Mouse (Mus musculus): ENCODE results near the gene Cfap61. TPM values are rescaled to one million over a fixed set of nuclear protein-coding genes. Genes with fewer than 3 reads are reported as not detected.
A peak's percentile ranks its signal among the peaks of the same experiment; 100 is the strongest.

Gene Cfap61
- total RNA-seq, 2 experiments from 2014 or later, result 1.8 to 2.4 TPM

DNA sequence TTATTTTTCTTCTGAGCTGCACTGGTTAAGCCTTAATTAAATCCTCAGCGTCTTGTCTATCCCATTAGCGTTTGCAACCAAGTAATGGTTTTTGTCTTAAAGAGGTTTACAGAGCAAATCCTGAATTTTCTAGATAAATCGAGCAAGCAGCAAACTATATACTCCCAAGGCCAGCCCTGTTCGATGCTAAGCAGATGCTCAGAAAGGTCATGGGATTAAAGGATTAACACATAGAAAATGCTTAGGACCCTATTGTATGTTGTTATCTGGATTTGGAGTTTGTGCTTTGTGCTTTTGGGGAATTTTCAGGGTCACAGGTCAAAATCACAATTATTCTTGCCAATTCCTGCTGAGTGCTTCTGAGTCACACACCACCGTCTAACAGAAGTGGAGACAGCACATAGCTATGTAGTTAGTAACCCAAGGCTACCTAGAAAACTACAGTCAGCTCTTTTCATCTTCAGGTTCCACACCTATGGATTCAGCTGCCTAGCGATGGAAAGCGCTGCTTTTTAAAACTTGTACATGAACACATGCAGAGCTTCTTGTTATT lies 13.9 kb downstream of the Cfap61 start:
- intact Hi-C loops (cut with DNase I), result no loop called here
- DNase-seq, result no peak

DNA sequence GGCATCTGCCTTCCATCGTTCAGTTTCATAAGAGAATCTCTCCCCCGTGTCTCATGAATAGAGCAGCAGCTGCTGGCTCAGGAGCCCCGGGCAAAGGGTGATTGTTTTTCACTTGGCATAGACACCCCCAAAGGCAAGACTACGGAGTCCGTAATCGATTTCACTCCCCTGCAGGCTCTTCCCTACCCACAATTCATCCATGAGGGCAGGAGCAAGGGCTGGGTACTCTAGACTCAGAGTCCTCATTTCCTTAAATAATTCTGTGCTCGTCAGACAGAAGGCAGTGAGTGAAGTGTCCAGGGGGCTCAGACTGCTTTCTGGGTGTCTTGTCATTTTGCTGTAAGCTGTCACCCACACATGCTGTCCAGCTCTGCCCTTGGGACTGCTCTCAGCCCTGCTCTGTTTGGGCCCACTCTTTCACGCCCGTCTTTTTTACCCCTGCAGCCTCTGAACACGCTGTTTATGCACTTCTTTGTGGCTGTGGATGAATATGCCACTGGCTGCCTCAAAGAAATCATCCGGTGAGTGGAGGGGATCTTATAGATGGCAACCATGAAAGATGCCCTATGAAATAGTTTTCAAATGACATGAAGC lies 15.0 kb downstream of the Cfap61 start:
- DNase-seq, result peak; percentile 43
- intact Hi-C loops (cut with DNase I), result no loop called here

DNA sequence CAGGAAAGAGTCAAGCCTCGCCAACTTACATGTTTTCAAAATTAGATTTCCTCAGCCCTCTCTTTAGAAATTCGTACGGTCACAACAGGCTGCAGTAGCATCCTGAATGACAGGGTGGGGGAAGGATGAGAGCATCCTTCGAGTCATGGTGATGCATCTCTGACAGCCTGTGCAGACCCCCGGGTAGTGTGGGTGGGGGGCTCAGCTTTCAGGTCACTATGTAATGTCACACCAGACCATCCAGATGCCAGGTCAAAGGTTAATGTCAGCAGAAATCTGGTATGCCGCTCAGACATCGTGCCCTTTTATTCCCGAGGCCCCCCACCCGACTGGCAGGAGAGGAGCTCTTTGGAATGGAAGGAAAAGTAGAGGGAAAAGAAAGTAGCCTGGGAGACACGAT lies 15.7 kb downstream of the Cfap61 start:
- DNase-seq, result no peak
- intact Hi-C loops (cut with DNase I), result no loop called here

DNA sequence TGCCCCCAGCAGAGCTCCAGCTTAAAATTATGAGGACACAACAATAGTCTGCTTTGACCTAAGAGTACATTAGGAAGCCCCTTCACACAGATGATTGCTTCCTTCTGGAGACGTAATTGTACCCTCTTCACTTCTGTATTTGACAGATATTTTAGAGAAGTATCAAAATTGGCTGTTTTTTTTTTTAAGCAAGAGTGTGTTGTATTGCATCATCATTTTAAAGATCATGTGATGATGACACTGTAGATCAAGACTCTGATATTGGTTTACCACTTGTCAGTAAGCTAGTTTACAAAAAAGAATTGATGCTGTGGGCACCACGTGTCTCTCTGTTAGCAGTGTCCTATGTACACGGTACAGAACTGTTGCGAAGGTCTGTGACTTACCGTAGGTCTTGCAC lies 18.1 kb downstream of the Cfap61 start:
- intact Hi-C loops (cut with DNase I), result no loop called here
- no peak for DNase-seq

DNA sequence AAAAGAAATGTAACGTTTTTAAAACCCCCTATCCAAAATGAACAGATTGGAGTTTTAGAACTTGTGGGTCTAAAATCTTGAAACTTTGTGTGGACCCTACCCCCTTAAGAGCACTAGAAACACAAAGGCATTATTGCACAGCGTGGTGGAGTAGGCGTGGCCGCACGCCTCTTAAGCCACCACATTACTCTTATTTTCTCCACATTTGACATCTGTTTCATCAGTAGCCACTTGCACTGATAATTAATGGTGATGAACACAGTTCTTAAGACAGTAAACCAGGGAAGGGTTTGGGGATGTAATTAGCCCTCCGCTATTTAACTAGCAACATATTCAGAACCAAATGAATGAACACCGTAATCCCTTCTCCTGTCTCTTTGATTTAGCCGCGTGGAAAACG lies 21.3 kb downstream of the Cfap61 start:
- DNase-seq, result no peak
- intact Hi-C loops (cut with DNase I), result loop anchor here (5.0 kb wide), 2 partner anchors 266 to 656 kb away; partner anchors contain the start of gene Insm1

DNA sequence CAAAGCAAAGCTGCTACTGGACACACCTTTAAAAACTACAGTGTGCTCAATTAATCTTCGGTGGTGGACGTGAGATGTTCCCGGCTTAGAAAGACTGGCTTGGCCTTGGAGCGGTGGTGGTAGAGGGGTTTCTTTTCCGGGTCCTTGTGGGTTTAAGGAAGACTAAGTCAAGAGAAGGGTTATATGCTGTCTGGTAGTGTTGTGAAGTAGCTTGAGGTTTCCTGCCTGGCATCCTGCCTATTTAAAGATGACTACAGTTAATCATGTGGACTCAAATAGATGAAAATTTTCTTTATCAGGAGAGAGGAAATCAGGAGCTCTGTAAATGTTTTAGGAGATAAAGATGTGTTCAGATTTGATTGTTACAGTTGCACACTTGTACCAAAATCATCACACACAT lies 21.7 kb downstream of the Cfap61 start:
- intact Hi-C loops (cut with DNase I), result loop anchor here (5.0 kb wide), 2 partner anchors 266 to 656 kb away; partner anchors contain the start of gene Insm1
- no peak for DNase-seq

DNA sequence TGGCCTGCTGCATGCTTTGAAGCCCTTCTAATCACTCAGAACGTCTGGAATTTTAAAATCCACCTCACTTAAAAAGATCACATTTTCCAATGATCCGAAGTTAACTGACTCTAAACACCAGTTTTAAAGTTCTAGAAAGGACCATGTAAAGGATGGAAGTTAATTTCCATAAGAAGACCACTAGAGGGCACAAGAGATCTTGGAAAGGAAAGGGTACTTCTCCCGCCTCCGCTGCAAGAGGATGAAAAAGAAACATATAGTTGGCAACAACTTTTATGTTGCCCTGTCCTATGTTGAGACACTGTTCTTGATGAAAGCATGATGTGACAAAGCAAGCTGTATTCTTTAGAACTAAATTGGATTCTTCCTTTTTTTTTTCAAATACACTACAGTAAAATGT lies 22.9 kb downstream of the Cfap61 start:
- DNase-seq, result peak; percentile 24
- intact Hi-C loops (cut with DNase I), result loop anchor here (5.0 kb wide), 2 partner anchors 265 to 655 kb away; partner anchors contain the start of gene Insm1

DNA sequence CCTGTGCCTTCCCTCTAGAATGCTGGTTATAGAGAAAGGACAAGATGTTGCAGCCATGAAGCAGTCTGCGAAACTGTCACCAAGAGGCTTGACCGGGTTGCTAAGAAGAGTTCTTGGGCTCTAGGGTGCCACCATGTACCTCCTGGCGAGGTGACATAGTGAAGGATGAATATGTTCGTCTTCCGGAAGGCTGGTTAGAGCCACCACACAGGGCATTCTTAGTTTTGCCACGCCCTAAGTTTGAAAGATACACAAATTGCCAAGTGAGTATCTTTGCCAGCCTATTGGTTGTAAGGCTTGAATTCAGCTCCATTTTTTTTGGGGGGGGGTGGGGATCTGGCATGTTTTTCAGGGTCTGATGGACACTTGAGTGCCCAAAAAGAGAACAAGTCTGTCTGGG lies 23.5 kb downstream of the Cfap61 start:
- intact Hi-C loops (cut with DNase I), result loop anchor here (2.0 to 5.0 kb wide), 3 partner anchors 264 to 654 kb away; partner anchors contain the start of gene Insm1
- no peak for DNase-seq

DNA sequence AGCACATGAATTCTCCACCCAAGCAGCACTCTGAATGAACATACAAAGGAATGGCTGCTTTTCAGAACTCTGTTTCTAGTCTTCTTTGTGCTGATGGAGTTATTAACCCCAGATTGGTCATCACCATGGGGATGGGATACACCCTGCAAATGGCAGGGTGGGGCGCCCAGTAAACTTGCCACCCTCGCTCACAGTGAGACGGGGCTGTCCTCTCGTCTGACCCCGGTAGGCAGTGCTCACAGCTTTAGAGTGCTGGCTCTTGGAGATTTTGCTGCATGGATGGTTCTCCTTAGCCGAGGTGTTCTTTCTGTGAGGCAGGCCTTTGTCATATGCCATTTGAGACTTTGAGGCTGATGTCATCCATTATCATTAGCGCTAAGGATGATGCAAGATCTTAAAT lies 24.0 kb downstream of the Cfap61 start:
- intact Hi-C loops (cut with DNase I), result loop anchor here (2.0 to 5.0 kb wide), 3 partner anchors 264 to 654 kb away; partner anchors contain the start of gene Insm1
- DNase-seq, result peak; percentile 28

DNA sequence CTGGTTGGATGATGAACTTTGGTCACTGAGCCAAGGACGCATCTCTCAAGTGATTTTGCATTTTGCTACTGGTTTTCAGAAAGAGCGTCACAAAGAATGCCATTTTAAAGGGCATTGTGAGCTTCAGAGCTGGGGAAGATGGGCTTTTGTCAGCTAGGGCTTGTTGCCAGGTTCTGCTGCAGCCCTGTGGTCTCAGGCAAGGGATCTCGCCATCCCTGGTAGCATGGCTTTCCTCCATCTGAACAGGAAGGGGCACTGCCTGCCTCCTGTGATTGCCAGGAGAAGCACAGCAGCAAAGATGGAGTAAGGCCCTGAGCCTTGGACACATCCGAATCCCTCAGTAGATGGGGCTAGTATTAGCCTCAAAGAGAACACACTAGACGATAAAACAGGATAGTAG lies 27.3 kb downstream of the Cfap61 start:
- intact Hi-C loops (cut with DNase I), result no loop called here
- DNase-seq, result peak; percentile 60

DNA sequence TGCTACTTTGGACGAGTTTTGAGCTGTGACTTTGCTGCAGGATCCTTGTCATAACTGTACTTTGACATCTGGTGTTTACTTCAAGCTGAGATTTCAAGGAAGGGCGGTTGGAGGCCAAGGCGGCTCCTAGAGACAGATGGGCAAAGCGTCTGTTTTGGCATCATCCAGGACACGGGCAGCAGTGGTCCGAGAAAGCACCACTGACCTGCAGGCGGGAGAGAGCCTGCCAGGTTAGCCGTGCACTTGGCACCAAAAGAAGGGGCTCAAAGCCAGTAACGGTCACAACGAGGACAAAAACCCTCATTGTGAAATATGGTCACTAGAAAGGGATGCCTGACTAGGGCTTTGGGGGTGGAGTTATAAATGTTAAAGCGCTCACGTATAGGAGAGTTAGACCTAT lies 36.2 kb downstream of the Cfap61 start:
- DNase-seq, result peak; percentile 93

DNA sequence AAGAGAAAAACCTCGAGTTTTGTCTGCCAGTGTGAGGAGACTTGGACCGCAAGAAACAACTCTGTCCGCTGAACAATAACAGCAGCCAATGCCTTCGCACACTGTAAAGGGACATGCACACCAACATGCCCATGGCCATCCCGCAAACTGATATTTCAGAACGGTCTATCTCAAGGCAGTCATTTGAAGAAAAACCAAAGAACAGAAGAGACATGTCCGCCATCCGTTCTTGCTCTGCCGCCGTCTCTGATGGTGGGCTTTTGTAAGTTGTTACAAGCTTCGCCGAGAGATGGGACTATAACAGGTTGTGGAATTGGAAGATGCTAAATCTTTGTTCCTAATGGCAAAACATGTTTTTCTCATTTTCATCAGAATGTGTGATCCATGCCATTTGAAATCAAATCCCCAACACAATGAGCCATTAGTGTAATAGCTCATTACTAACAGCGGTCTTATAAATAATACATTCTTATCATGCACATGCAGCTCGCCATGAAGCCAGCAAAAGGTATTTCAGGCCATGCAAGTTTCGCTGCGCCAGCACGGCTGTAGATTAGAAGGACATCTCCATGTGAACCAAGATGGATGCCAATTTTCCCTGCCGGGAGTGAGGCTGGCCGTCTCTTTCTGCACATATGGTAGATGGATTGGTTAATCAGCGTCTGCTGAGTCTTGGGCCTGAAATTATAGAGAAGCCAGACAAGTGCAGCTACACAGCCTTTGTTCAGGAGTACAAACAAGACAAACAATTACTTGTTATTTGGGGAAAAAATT lies 36.8 kb downstream of the Cfap61 start:
- intact Hi-C loops (cut with DNase I), result no loop called here
- peak; percentile 86 for DNase-seq

More for the DNA sequence above, 36.2 kb downstream of the Cfap61 start:
- intact Hi-C loops (cut with DNase I), result no loop called here

DNA sequence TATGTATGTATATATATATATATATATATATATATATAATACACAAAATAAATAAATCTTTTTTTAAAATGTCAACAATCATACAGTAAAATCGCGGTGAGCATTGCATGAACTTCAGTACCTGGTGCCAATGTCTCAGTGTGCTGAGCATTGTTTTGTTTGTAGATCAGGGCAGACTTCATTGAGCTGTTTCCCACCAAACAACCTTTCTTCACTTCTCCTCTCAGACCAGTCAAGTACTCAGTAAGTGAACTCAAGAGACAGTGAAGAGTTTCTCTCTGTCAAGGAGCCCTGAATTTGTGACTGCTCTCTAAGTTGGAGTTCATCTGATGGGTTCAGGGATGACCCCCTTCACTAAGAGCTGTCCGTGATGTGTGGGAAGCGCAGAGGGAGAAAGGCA lies 38.0 kb downstream of the Cfap61 start:
- DNase-seq, result no peak
- intact Hi-C loops (cut with DNase I), result no loop called here

DNA sequence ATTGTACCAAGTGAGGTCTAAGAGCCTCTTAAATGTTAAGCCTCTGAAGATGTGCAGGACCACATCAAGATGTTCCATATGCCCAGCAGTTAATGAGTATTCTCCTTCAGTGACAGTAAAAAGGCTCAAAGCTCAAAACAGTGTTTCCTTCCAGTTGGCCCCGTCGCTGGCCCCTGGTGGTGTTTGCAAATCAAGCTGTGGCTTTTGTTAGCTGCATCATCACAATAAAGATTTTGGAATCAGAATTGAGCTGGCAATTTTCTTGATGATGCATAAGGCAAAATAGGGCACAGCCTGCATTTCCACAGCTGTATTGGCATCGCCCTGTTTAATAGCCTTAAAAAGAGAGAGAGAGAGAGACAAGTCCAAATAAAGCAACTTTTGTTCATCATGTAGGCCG lies 45.0 kb downstream of the Cfap61 start:
- intact Hi-C loops (cut with DNase I), result no loop called here
- peak; percentile 33 for DNase-seq

DNA sequence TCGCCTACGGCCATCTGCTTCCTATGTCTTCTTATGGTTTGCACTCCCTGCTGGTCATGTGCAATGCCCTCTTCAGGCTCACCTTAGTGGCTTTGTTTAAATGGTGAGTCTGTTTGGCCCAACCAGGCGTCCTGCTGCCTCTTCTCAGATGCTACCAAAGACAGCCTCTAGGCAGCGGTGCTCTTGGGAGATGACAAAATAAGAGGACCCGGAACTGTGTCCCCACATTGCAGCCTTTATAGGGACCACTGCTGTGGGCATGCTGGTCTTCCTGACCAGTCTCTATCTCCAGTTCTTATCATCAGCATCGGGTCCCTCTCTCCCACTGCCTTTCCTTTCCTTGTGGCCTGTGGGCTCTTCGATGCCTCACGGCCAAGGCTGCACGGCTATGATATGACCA lies 46.3 kb downstream of the Cfap61 start:
- intact Hi-C loops (cut with DNase I), result no loop called here
- DNase-seq, result peak; percentile 45

DNA sequence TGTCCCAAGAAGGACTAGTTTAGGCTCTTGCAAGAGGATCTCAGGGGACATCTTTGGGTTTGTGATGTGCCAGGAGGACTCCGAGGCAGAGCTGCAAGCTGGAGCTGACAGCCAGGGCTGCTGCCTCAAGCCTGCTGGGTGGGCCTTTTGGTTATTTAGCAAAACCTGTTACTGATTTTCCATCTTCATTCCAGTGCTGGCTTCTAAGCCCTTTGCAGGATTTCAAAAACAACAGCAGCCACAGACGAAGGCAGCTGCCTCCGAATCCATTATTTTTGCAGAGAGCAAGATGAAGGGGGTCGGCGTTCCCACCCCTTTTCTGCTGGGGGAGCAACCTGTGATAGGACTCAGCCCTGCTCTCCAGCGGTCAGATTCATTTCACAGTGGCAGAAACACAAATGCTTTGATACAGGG lies 47.1 kb downstream of the Cfap61 start:
- intact Hi-C loops (cut with DNase I), result no loop called here
- DNase-seq, result peak; percentile 80

DNA sequence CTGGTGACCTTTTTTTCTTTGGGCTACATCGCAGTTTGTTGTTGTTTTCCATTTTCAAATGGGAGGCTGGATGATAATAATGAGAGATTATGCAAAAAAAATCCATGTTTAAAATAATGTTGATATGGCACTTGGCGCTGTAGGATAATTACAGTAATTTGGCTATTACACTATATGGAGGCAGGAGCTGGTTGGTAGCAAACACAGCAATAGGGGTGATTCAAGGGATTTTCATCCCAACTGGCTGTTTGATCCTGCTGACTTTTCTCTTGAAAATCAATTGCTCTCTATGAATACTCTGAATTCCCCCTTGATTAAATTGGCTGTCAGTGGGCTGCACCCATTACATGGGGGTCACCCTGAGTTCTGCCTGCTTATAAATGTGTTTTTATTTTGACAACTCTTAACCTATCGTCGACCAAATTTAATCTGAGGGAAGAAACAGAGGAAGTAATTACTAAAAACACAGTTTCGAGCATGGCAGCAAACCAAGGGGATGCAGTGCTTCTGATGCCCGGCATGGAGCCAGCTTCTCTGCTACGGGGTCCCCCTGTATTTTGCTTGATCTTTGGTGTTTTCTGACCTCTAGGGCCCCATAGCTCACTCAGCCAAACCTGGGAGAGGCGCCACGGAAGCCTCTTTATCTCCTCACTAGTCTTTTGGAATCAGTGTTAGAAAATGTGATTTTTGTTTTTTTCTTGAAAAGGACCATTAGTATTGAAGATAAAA lies 47.9 kb downstream of the Cfap61 start:
- intact Hi-C loops (cut with DNase I), result no loop called here

DNA sequence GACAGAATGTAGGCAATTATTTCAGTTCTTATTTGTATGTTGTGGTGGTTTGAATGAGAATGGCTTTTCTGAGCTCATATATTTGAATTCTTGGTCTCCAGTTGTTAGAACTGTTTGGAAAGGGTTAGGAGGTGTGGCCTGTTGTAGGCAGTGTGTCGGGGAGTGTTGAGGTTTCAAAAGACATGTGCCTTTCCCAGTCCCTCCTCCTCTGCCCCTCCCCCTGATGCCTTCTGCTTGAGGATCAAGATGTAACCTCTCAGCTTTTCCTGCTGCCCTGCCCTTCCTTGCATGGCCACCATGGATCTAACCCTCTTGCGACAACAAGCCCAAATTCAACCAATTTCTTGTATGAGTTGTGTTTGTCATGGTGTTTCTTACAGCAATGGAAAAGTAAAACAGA lies 53.2 kb downstream of the Cfap61 start:
- DNase-seq, result no peak
- intact Hi-C loops (cut with DNase I), result no loop called here

More for the DNA sequence above, 47.9 kb downstream of the Cfap61 start:
- DNase-seq, result peak; percentile 50

DNA sequence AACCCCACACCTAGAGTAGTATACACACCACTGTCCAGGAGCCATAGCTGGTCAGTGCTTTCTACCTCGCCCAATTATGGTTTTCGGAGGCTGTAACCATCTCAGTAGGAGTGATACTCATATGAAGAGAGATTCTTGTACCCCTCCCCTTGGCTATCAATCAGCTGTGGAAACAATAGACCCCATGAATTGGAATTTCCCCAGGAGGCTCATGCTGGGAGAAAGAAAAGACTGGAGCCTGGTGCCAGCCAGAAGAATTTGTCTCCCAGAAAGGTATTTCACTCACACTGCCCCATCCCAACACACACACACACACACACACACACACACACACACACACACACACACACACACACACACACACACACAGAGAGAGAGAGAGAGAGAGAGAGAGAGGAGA lies 55.9 kb downstream of the Cfap61 start:
- intact Hi-C loops (cut with DNase I), result no loop called here
- DNase-seq, result no peak

DNA sequence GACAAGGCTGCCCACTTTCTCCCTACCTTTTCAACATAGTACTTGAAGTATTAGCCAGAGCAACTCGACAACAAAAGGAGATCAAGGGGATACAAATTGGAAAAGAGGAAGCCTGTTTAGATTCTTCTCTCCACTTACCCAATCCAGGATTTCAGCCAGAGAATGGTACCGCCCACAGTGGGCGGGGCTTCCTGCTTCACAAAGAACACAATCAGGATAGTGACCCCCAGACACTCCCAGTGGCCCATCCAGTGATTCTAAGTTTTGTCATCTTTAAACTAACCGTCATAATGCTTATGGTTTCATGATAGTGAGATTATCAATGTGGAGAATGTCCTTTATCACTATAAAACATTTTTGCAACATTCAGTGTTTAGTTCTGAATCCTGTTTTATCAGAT lies 61.9 kb downstream of the Cfap61 start:
- DNase-seq, result no peak
- intact Hi-C loops (cut with DNase I), result no loop called here

DNA sequence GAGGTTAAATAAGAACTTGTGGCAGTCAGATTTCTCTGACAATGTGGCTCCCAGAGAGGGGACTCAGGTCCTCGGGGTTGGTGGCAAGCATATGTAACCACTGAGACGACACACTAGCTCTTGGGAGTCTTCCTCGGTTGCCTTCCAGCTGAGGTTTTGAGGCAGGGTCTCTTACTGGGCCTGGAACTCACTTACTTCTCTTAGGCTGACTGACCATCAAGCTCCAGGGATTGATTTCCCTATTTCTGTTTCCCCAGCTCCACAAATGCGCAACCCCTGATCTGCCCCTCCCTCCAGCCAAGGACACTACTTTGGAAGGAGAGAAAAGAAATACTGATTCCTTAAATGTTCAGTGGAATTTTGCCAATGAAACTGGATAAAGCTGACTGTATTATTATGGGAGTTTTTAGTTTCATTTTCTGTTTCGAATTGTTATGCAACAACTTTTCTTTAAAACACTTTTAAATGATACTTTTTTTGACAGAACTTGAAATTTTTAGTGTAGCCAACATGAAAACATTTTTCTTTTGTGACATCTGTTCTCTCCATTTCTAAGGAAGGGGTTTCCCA lies 63.5 kb downstream of the Cfap61 start:
- intact Hi-C loops (cut with DNase I), result no loop called here

More for the DNA sequence above, 63.5 kb downstream of the Cfap61 start:
- no peak for DNase-seq
